Mouse (Mus musculus) thymus, adult 2 months (tissue): ENCODE measurements at regions not wholly inside any gene's neighbourhood (a gene's known extent, or its start where the extent isn't known, plus 50 kb on each side); places are given as distances from the start of the nearest gene placed in this dataset.

ENCODE experiments used
- DNase-seq: peaks from one replicate; pipeline ENCODE4 v3.0.0; 2021
- H3K27ac ChIP-seq: fragments of 200-500 bp; 2 replicates; pipeline ENCODE4 v1.5.1; 2012; ENCODE audit warnings: low read length, control low read depth; ENCODE audit not compliant: control insufficient read depth, insufficient read depth
- H3K27me3 ChIP-seq: fragments of 200-500 bp; 2 replicates; pipeline ENCODE4 v1.6.1; 2012; ENCODE audit warnings: mild to moderate bottlenecking, low read length, moderate library complexity, mixed read lengths; ENCODE audit not compliant: control insufficient read depth, insufficient read depth
- H3K36me3 ChIP-seq: fragments of 200-500 bp; 2 replicates; pipeline ENCODE4 v1.6.1; 2012; ENCODE audit warnings: mild to moderate bottlenecking, low read length, moderate library complexity; ENCODE audit not compliant: control insufficient read depth, insufficient read depth
- H3K4me1 ChIP-seq: fragments of 200-500 bp; replicated peaks from 2 replicates; pipeline ENCODE4 v1.6.1; 2012; ENCODE audit warnings: low read length; ENCODE audit not compliant: control insufficient read depth, insufficient read depth
- H3K4me3 ChIP-seq: fragments of 200-500 bp; 2 replicates; pipeline ENCODE4 v1.5.1; 2012; ENCODE audit warnings: mild to moderate bottlenecking, low read length, control low read depth, moderate library complexity; ENCODE audit not compliant: control insufficient read depth, insufficient read depth
- CTCF ChIP-seq: fragments of 200-500 bp; IDR thresholded peaks from 2 replicates; pipeline ENCODE4 v1.5.1; 2012; ENCODE audit warnings: mild to moderate bottlenecking, control low read depth, low read length, moderate library complexity, borderline replicate concordance; ENCODE audit not compliant: control insufficient read depth, poor library complexity, insufficient read depth; ENCODE audit errors: extremely low read depth
- POLR2A ChIP-seq: fragments of 200-500 bp; IDR thresholded peaks from 2 replicates; pipeline ENCODE4 v1.6.1; 2012; ENCODE audit warnings: mild to moderate bottlenecking, low read length, control low read depth, moderate library complexity; ENCODE audit not compliant: control insufficient read depth, poor library complexity, insufficient read depth; ENCODE audit errors: extremely low read depth
- WGBS: fragments of 180-500 bp; shearing (Covaris S2); methylation state at CpG from one replicate; pipeline ENCODE4 v1.1.7; 2018; 5-methylcytosine and 5-hydroxymethylcytosine counted together

GRCm38 (mm10) chr15:88288696-88289095 lies 311.4 kb upstream of the Zdhhc25 start:
- Histone ChIP-seq H3K36me3 (no peaks in the 10 kb centered on the region), H3K27me3 (no peaks in the 10 kb centered on the region), H3K27ac (no peak overlapping the region), H3K4me3 (no peak overlapping the region), H3K4me1 (no peaks in the 10 kb centered on the region)
- no peak for DNase-seq
- WGBS: 61% methylated on average over 3 of the region's 3 CpGs
- TF ChIP-seq POLR2A (no peak), CTCF (no peak)

DNA sequence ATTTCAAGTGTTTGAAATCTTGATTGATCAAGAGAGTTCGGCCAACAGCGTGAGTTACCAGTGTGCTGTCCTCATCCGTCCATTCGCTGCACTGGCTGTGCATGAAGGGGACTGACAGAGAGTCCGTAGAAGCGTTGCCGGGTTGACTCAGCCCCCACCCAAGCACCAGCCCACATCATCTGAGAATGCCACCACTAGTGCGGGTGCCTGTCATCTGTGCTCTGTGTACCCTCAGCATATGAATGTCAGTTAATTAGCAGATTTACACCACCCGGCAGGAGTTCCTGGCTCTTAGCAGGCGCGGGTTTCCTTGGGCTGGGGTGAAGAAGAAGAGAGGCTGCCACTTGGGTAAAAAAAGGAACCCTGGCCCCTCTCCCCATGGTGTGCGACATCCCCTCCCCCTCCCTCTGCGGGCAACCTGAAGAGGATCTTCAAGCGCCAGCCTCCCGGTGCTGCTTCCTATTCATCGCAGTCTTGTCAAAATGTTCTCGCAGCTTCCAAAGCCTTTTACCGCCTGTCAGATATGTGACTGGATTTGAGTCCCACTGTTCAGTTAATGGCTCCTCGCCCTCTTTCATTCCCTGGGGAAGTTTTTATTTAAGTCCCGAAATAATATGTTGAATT lies 309.2 kb upstream of the Zdhhc25 start:
- no peaks in the 10 kb centered on the region for H3K27me3 ChIP-seq
- 27% methylated on average over 20 of the region's 20 CpGs for WGBS
- DNase-seq: no peak
- no peaks in the 10 kb centered on the region for H3K36me3 ChIP-seq
- TF ChIP-seq CTCF: no peak
- TF ChIP-seq POLR2A: no peak
- H3K4me3 ChIP-seq: no peak overlapping the region
- no peak overlapping the region for H3K27ac ChIP-seq
- no peaks in the 10 kb centered on the region for H3K4me1 ChIP-seq

GRCm38 (mm10) chr15:88299061-88299460 lies 301.0 kb upstream of the Zdhhc25 start:
- Histone ChIP-seq H3K4me3 (no peak overlapping the region), H3K36me3 (no peaks in the 10 kb centered on the region), H3K27ac (no peak overlapping the region), H3K4me1 (no peaks in the 10 kb centered on the region), H3K27me3 (no peaks in the 10 kb centered on the region)
- no peak for DNase-seq
- no peak for TF ChIP-seq CTCF
- no peak for TF ChIP-seq POLR2A
- WGBS: 64% methylated on average over 6 of the region's 6 CpGs

DNA sequence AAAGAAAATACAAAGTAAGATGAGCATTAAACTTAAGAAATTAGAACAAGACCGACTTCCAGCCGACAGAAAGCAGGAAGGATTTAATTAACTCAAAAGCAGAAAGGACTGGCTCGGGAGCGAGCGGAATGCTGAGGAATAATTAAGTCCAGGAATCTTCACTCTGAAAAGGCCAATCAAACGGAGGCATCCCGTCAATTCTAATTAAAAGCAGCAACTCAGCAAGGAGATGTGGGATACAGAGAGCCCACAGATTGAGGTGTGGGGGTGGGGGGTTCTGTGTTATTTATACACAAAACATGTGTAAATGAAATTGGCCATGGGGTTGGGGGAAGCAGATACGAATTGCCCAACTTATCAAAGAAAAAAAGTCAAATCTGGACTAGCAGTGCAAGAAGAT lies 288.9 kb upstream of the Zdhhc25 start:
- no peak for DNase-seq
- WGBS: 89% methylated on average over 8 of the region's 8 CpGs
- TF ChIP-seq POLR2A: no peak
- Histone ChIP-seq H3K4me1 (no peaks in the 10 kb centered on the region), H3K27me3 (no peaks in the 10 kb centered on the region), H3K27ac (no peak overlapping the region), H3K36me3 (no peaks in the 10 kb centered on the region), H3K4me3 (no peak overlapping the region)

- TF ChIP-seq CTCF (no peak), POLR2A (no peak)
- H3K27me3 ChIP-seq: no peaks in the 10 kb centered on the region
- H3K27ac ChIP-seq: no peak overlapping the region
- H3K4me1 ChIP-seq: no peaks in the 10 kb centered on the region
- H3K36me3 ChIP-seq: no peaks in the 10 kb centered on the region
- H3K4me3 ChIP-seq: no peak overlapping the region
- no peak for DNase-seq
- WGBS: 86% methylated on average over 12 of the region's 12 CpGs
Observed at GRCm38 (mm10) chr15:88314810-88315459, 285.2 kb upstream of the Zdhhc25 start.

DNA sequence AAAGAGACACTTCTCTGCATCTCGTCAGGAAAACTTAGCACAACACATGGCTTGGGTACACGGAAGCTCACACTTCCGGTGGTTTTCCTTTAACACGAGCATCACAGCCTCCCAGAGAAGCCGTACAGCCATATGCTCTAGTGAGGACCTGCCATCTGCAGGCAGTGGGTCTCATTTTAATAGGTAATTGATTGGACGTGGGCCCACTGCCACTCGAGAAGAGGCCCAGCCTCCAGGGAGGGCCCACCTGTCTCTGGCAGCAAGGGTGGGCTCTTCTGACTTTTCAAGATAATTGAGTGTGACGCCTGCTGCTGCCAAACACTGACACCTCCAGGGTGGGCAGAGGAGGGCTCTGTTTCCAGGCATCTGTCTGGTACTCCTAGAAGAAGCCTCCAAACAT lies 282.1 kb upstream of the Zdhhc25 start:
- H3K27ac ChIP-seq: no peak overlapping the region
- no peak for TF ChIP-seq CTCF
- no peak for TF ChIP-seq POLR2A
- no peaks in the 10 kb centered on the region for H3K4me1 ChIP-seq
- no peak overlapping the region for H3K4me3 ChIP-seq
- DNase-seq: no peak
- WGBS: 72% methylated on average over 8 of the region's 8 CpGs
- H3K36me3 ChIP-seq: no peaks in the 10 kb centered on the region
- no peaks in the 10 kb centered on the region for H3K27me3 ChIP-seq

DNA sequence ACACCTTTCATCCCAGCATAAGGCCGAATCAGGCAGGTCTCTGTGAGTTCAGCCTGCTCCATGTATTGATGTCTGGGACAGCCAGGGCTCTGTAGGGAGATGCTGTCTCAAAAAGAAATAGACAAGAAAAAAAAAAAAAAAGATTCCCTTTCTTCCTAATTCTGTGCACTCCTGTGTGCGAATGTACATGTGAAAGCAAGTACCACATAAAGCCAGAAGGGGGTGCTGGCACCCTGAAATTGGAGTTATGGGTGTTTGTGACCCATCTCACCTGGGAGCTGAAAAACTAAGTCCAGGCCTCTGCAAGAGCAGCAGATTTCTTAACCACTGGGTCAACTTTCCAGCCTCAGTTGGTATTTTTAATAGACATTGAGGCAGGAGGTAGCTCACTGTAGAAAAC lies 280.6 kb upstream of the Zdhhc25 start:
- H3K4me1 ChIP-seq: no peaks in the 10 kb centered on the region
- 84% methylated on average over 2 of the region's 2 CpGs for whole genome bisulfite sequencing
- no peak for DNase-seq
- no peak overlapping the region for H3K27ac ChIP-seq
- no peak overlapping the region for H3K4me3 ChIP-seq
- no peaks in the 10 kb centered on the region for H3K36me3 ChIP-seq
- no peaks in the 10 kb centered on the region for H3K27me3 ChIP-seq
- TF ChIP-seq POLR2A: no peak
- no peak for TF ChIP-seq CTCF
